ENCODE assay signal across 21 mouse cellular contexts in genomic region chr1:182912591-182912990, GRCm38 (mm10). TPM values are rescaled to one million over a fixed set of nuclear protein-coding genes. Genes with fewer than 3 reads are reported as not detected.
"Had no signal": no experiment of that assay in that cellular context is flagged by ENCODE, and none has a peak within 500 bp of the region (broad histone marks: within the 10 kb centered on the region; RNA-seq: fewer than 3 reads in every experiment).

No protein-coding gene starts in this region.

- H3K9ac ChIP-seq: limb, embryonic 12.5 days; limb, embryonic 15.5 days; liver, embryonic 14.5 days; liver, postnatal 0 days; lung, embryonic 14.5 days; midbrain, embryonic 15.5 days; neural tube, embryonic 15.5 days had no signal

- H3K4me3 ChIP-seq: layer of hippocampus, adult 2 months; limb, embryonic 12.5 days; limb, embryonic 15.5 days; midbrain, embryonic 15.5 days; myocyte; neural tube, embryonic 15.5 days had no signal

- ATAC-seq: liver, postnatal 0 days; lung, postnatal 0 days; midbrain, embryonic 15.5 days had no signal

- H3K4me2 ChIP-seq: limb, embryonic 12.5 days; limb, embryonic 15.5 days; liver, embryonic 11.5 days; lung, embryonic 14.5 days; midbrain, embryonic 15.5 days; neural tube, embryonic 15.5 days had no signal

- DNase-seq: kidney, adult 2 months; layer of hippocampus, adult 9-11 months; liver, postnatal 0 days; lung, embryonic 14.5 days; right cerebral cortex, adult 18-20 months; right cerebral cortex, postnatal 14 days; right cerebral cortex, postnatal 4 days; thymus, adult 18-20 months; thymus, postnatal 36 days had no signal

- H3K36me3 ChIP-seq: limb, embryonic 12.5 days; limb, embryonic 15.5 days; midbrain, embryonic 15.5 days; neural tube, embryonic 15.5 days had no signal

- H3K27me3 ChIP-seq: limb, embryonic 12.5 days; limb, embryonic 15.5 days; midbrain, embryonic 15.5 days; neural tube, embryonic 15.5 days had no signal

- H3K9me3 ChIP-seq: limb, embryonic 15.5 days; midbrain, embryonic 15.5 days; neural tube, embryonic 15.5 days had no signal

- H3K27ac ChIP-seq: kidney, postnatal 0 days; layer of hippocampus, adult 2 months; limb, embryonic 12.5 days; limb, embryonic 15.5 days; liver, embryonic 14.5 days; macrophage; midbrain, embryonic 15.5 days; neural tube, embryonic 15.5 days; stomach, postnatal 0 days had no signal

RNA-seq across cellular contexts. Expression of gene Tlr5, which starts 42.0 kb away (rescaled TPM):
- polyA plus RNA-seq: myocyte had no signal
